Mouse (Mus musculus) MEL (cell line): Measurements from ENCODE around the gene Kctd8. TPM values are rescaled to one million over a fixed set of nuclear protein-coding genes. Genes with fewer than 3 reads are reported as not detected.

Source experiments
- DNase-seq: peaks from one replicate; pipeline ENCODE4 v3.0.0; 2011; ENCODE audit warnings: low read depth, low spot score
- H3K27ac ChIP-seq: 2 replicates; pipeline ENCODE4 v1.5.1; 2012; ENCODE audit warnings: low read depth, mild to moderate bottlenecking, control low read depth, low read length, moderate library complexity; ENCODE audit not compliant: control insufficient read depth
- H3K27me3 ChIP-seq, 2 experiments: fragments of 150-350 bp in 1 of 2; sonication (generic) in 1 of 2; 2 replicates each; pipeline ENCODE4 v1.6.1; 2012; ENCODE audit warnings: low read length in 2 of 2, mild to moderate bottlenecking in 2 of 2, improper control_type of control experiment in 1 of 2, moderate library complexity in 1 of 2; ENCODE audit not compliant: insufficient read depth in 2 of 2, control insufficient read depth in 1 of 2
- H3K36me3 ChIP-seq, 2 experiments: 2 replicates each; pipeline ENCODE4 v1.6.1; 2012 to 2014; ENCODE audit warnings: low read length in 2 of 2, improper control_type of control experiment in 1 of 2, inconsistent platforms in 1 of 2, mild to moderate bottlenecking in 1 of 2; ENCODE audit not compliant: insufficient read depth in 2 of 2, control insufficient read depth in 1 of 2
- H3K4me1 ChIP-seq, 2 experiments: fragments of 150-350 bp in 1 of 2; sonication (generic) in 1 of 2; 2 replicates each; pipeline ENCODE4 v1.6.1; 2012; ENCODE audit warnings: low read length in 2 of 2, improper control_type of control experiment in 1 of 2, mild to moderate bottlenecking in 1 of 2; ENCODE audit not compliant: insufficient read depth in 2 of 2, control insufficient read depth in 1 of 2
- H3K4me3 ChIP-seq, 2 experiments: fragments of 150-350 bp in 1 of 2; sonication (generic) in 1 of 2; 2 replicates each; pipeline ENCODE4 v1.5.1; 2012; ENCODE audit warnings: low read depth in 2 of 2, low read length in 2 of 2, mild to moderate bottlenecking in 2 of 2, moderate library complexity in 2 of 2, control low read depth in 1 of 2, improper control_type of control experiment in 1 of 2; ENCODE audit not compliant: control insufficient read depth in 1 of 2, insufficient read depth in 1 of 2
- H3K79me2 ChIP-seq: 2 replicates; pipeline ENCODE4 v1.6.1; 2012; ENCODE audit warnings: mild to moderate bottlenecking, low read length, moderate library complexity; ENCODE audit not compliant: control insufficient read depth, poor library complexity, insufficient read depth
- H3K9ac ChIP-seq: 2 replicates; pipeline ENCODE4 v1.6.1; 2012; ENCODE audit warnings: low read depth, mild to moderate bottlenecking, control low read depth, low read length, moderate library complexity; ENCODE audit not compliant: control insufficient read depth, poor library complexity, severe bottlenecking
- H3K9me3 ChIP-seq: fragments of 150-350 bp; sonication (generic); replicated peaks from 2 replicates; pipeline ENCODE4 v1.6.1; 2012; ENCODE audit warnings: mild to moderate bottlenecking, low read length, improper control_type of control experiment, moderate library complexity; ENCODE audit not compliant: insufficient read depth
- ETS1 ChIP-seq: IDR thresholded peaks from 2 replicates; pipeline ENCODE4 v1.6.1; 2012; ENCODE audit warnings: low read depth, mild to moderate bottlenecking, inconsistent platforms, low read length, improper control_type of control experiment, moderate library complexity
- GABPA ChIP-seq: IDR thresholded peaks from 2 replicates; pipeline ENCODE4 v1.6.1; 2012; ENCODE audit warnings: low read depth, mild to moderate bottlenecking, inconsistent platforms, low read length, improper control_type of control experiment, moderate library complexity
- MAZ ChIP-seq: IDR thresholded peaks from 2 replicates; pipeline ENCODE4 v1.6.1; 2012; ENCODE audit warnings: low read depth, mild to moderate bottlenecking, inconsistent platforms, low read length, improper control_type of control experiment
- MXI1 ChIP-seq: IDR thresholded peaks from 2 replicates; pipeline ENCODE4 v1.6.1; 2011; ENCODE audit warnings: mild to moderate bottlenecking, low read depth, low read length, improper control_type of control experiment
- MYC ChIP-seq: IDR thresholded peaks from 2 replicates; pipeline ENCODE4 v1.6.1; 2011; ENCODE audit warnings: low read depth, mild to moderate bottlenecking, low read length, improper control_type of control experiment, moderate library complexity
- NELFE ChIP-seq: IDR thresholded peaks from 2 replicates; pipeline ENCODE4 v1.6.1; 2011; ENCODE audit warnings: low read depth, low read length, improper control_type of control experiment
- POLR2AphosphoS2 ChIP-seq: IDR thresholded peaks from 2 replicates; pipeline ENCODE4 v1.6.1; 2011; ENCODE audit warnings: low read length, improper control_type of control experiment
- POLR2AphosphoS5 ChIP-seq: IDR thresholded peaks from 2 replicates; pipeline ENCODE4 v1.6.1; 2012; ENCODE audit warnings: low read depth, borderline replicate concordance, mild to moderate bottlenecking, inconsistent platforms, low read length, moderate library complexity, mixed read lengths
- TAL1 ChIP-seq: IDR thresholded peaks from 2 replicates; pipeline ENCODE4 v1.6.1; 2012; ENCODE audit warnings: mild to moderate bottlenecking, inconsistent platforms, low read length, moderate library complexity, mixed read lengths
- TBP ChIP-seq: IDR thresholded peaks from 2 replicates; pipeline ENCODE4 v1.8.0; 2011; ENCODE audit warnings: low read depth, low read length, improper control_type of control experiment
- USF1 ChIP-seq: IDR thresholded peaks from 2 replicates; pipeline ENCODE4 v1.6.1; 2014; ENCODE audit warnings: low read depth, mild to moderate bottlenecking, inconsistent platforms, low read length, improper control_type of control experiment, moderate library complexity
- ZNF384 ChIP-seq: IDR thresholded peaks from 2 replicates; pipeline ENCODE4 v1.6.1; 2012; ENCODE audit warnings: low read depth, mild to moderate bottlenecking, inconsistent platforms, low read length, improper control_type of control experiment
- polyA plus RNA-seq, 2 experiments: library from polyadenylated mRNA; stranded (reverse) in 1 of 2; unstranded in 1 of 2; fragments of >175 nt in 1 of 2; fragments of >200 nt in 1 of 2; gene quantifications; 2 replicates each; pipeline versions ENCODE4 v1.2.1 to v1.2.4; 2012; ENCODE audit warnings: low replicate concordance in 2 of 2, low read depth in 1 of 2; ENCODE audit not compliant: insufficient read length in 2 of 2, insufficient read depth in 1 of 2, missing spikeins in 1 of 2
- total RNA-seq: library from RNA; depleted of rRNA; stranded (reverse); fragments of 300-350 nt; gene quantifications from 2 replicates; pipeline ENCODE4 v1.2.3, GENCODE M21; 2012

The Kctd8 gene
- total and polyA plus RNA-seq, 3 experiments = not detected

DNA sequence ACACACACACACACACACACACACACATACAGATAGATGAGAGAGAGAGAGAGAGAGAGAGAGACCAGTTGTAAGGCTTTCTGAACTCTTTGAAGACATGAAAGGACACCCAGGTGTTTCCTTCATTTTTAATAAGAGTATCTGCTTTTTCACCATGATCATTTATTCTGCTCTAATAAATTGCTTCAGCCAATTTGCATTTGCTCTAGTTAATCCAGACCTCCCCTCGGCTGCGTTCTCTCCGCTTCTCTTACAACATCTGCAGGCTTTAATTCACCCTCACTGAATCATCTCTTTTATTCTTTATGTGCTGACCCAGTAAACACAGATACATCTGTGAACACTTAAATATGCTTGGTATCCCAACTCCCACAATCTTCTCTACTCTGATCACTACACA, 9.1 kb upstream of the Kctd8 start:
- Histone ChIP-seq H3K4me3 (no peak overlapping the region), H3K4me1 (no peaks in the 10 kb centered on the region), H3K36me3 (no peaks in the 10 kb centered on the region), H3K79me2 (no peaks in the 10 kb centered on the region), H3K9ac (no peak overlapping the region), H3K9me3 (no peaks in the 10 kb centered on the region), H3K27ac (no peak overlapping the region), H3K27me3 (no peaks in the 10 kb centered on the region)
- TF ChIP-seq POLR2AphosphoS5 (no peak), MAZ (no peak), MXI1 (no peak), NELFE (no peak)
- DNase-seq = no peak

GRCm38 (mm10) chr5:69340102-69340918, 1.2 kb downstream of the Kctd8 start:
- Histone ChIP-seq H3K4me1 (no peaks in the 10 kb centered on the region), H3K79me2 (no peaks in the 10 kb centered on the region)
- DNase-seq = no peak
- TF ChIP-seq POLR2AphosphoS5 = no peak
- TF ChIP-seq, all 39 proteins: peak for 0
- Histone ChIP-seq H3K9ac (no peak overlapping the region), H3K4me3 (no peak overlapping the region), H3K36me3 (no peaks in the 10 kb centered on the region), H3K27me3 (no peaks in the 10 kb centered on the region), H3K9me3 (no peaks in the 10 kb centered on the region), H3K27ac (no peak overlapping the region)

DNA sequence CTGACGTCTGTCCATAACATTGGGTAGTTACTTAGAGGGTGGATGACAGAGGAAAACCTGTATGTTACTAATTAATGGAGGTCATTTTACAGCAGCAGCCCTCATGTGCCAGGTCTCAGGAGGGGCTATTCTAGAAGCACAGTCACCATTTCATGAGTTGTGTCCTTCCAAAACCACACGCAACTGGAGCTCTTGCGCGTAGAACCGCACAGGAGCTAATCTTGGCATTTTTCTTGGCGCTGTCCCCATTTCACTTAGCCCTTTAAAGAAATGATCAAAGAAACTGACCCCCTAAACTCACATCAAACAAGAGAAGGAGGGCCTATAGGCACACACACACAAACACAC, 1.9 kb downstream of the Kctd8 start:
- no peak overlapping the region for H3K9ac ChIP-seq
- no peaks in the 10 kb centered on the region for H3K27me3 ChIP-seq
- no peak overlapping the region for H3K4me3 ChIP-seq
- no peak for TF ChIP-seq ETS1
- TF ChIP-seq, all 39 proteins: peak for 0
- Histone ChIP-seq H3K9me3 (no peaks in the 10 kb centered on the region), H3K27ac (no peak overlapping the region), H3K79me2 (no peaks in the 10 kb centered on the region), H3K36me3 (no peaks in the 10 kb centered on the region), H3K4me1 (no peaks in the 10 kb centered on the region)
- no peak for DNase-seq

DNA sequence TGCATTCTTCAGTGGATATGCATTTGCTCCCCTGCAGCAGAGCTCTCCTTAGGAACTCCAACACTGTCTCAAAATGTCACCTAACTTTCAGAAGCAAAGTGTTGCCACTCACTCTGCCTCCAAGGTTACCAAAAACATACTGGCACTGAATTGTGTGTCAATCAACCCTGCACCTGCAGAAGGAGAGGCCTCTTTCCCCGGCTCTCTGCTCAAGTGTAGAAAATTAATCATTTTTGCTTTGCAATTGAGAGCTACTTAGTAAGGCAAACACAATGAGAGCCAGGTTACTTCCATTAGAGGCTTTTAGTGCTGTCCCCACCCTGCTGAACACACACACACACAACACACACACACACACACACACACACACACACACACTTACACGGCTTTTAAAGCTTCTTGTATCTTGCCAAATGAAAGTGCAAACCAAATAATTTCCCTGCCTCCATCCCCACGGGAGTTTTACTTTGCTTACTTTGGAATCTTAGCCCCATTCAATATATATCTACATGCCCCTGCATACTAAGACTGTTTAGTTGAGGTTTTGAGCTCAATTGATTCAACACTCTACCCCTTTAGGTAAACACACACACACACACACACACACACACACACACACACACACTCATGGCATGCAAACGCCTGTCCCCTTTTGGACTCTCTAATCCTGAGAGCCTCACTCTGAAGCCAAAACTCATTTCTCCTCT, 2.4 kb downstream of the Kctd8 start:
- Histone ChIP-seq H3K4me3 (no peak overlapping the region), H3K27ac (no peak overlapping the region), H3K9ac (no peak overlapping the region), H3K9me3 (no peaks in the 10 kb centered on the region), H3K36me3 (no peaks in the 10 kb centered on the region), H3K4me1 (no peaks in the 10 kb centered on the region), H3K27me3 (no peaks in the 10 kb centered on the region), H3K79me2 (no peaks in the 10 kb centered on the region)
- TF ChIP-seq ZNF384 (no peak), MYC (no peak), TAL1 (no peak), POLR2AphosphoS2 (no peak), GABPA (no peak), TBP (no peak), USF1 (no peak)
- TF ChIP-seq, all 39 proteins: peak for 0
- DNase-seq = no peak
